Mouse (Mus musculus): ENCODE measurements around the gene Mob3a.

- TF ChIP-seq CTCF (IDR thresholded peaks at IDR 0.05; ENCODE audit: borderline replicate concordance, insufficient read depth, low read length) (no peak), POLR2A (IDR thresholded peaks at IDR 0.05; ENCODE audit: low read depth, low read length) (no peak)
Observed at GRCm38 (mm10) chr10:80698605-80699004, 3.2 kb downstream of the Mob3a start.
